Mouse (Mus musculus) kidney, postnatal 0 days (tissue): ENCODE results near the gene Rbm8a. TPM values are rescaled to one million over a fixed set of nuclear protein-coding genes. Genes with fewer than 3 reads are reported as not detected.
A peak's percentile ranks its signal among the peaks of the same experiment; 100 is the strongest.

Source experiments
- ATAC-seq: fragments of 200-750 bp; cut with Nextera tagmentation; replicated peaks from 2 replicates; pipeline ENCODE4 v1.8.0; 2017; ENCODE audit warnings: low read depth, moderate number of reproducible peaks, moderate TSS enrichment, moderate library complexity; ENCODE audit not compliant: low FRiP score
- DNase-seq: peaks from one replicate; pipeline ENCODE4 v3.0.0-alpha.2; 2016; ENCODE audit warnings: low spot score
- H3K27ac ChIP-seq: fragments of 300-500 bp; sonication (generic); 2 replicates; pipeline ENCODE4 v1.5.1; 2014; ENCODE audit warnings: mild to moderate bottlenecking
- H3K27me3 ChIP-seq: fragments of 300-500 bp; sonication (generic); 2 replicates; pipeline ENCODE4 v1.6.1; 2014; ENCODE audit warnings: low read length, mixed read lengths; ENCODE audit not compliant: insufficient read depth
- H3K36me3 ChIP-seq: fragments of 300-500 bp; sonication (generic); 2 replicates; pipeline ENCODE4 v1.6.1; 2014; ENCODE audit warnings: low read length, mixed read lengths; ENCODE audit not compliant: insufficient read depth
- H3K4me1 ChIP-seq: fragments of 300-500 bp; sonication (generic); replicated peaks from 2 replicates; pipeline ENCODE4 v1.6.1; 2014; ENCODE audit warnings: antibody characterized with exemption, low read length, mixed read lengths; ENCODE audit not compliant: insufficient read depth
- H3K4me2 ChIP-seq: fragments of 300-500 bp; sonication (generic); 2 replicates; pipeline ENCODE4 v1.6.1; 2014; ENCODE audit warnings: mild to moderate bottlenecking, low read length, moderate library complexity, mixed read lengths
- H3K4me3 ChIP-seq: fragments of 300-500 bp; sonication (generic); replicated peaks from 2 replicates; pipeline ENCODE4 v1.5.1; 2014; ENCODE audit warnings: low read depth, low read length
- H3K9ac ChIP-seq: fragments of 300-500 bp; sonication (generic); 2 replicates; pipeline ENCODE4 v1.6.1; 2014; ENCODE audit warnings: low read depth, low read length
- H3K9me3 ChIP-seq: fragments of 300-500 bp; sonication (generic); replicated peaks from 2 replicates; pipeline ENCODE4 v1.6.1; 2016; ENCODE audit warnings: low read length, inconsistent platforms, mixed read lengths
- CTCF ChIP-seq: IDR thresholded peaks from 2 replicates; pipeline ENCODE4 v1.5.1; 2016; ENCODE audit warnings: antibody characterized with exemption, low read depth, mild to moderate bottlenecking, moderate library complexity
- WGBS: fragments of 180-500 bp; shearing (Covaris S2); extraction: QIAGEN DNeasy Blood & Tissue Kit; methylation state at CpG from one replicate; pipeline ENCODE4 v1.1.7; 2014; 5-methylcytosine and 5-hydroxymethylcytosine counted together
- polyA plus RNA-seq: library from polyadenylated mRNA; unstranded; fragments of >200 nt; fragmentation: Nextera tagmentation; extraction: Ambion mirVana; gene quantifications from 2 replicates; pipeline ENCODE4 v1.2.1, GENCODE M21; 2015

Gene Rbm8a
- polyA plus RNA-seq, 1 experiment from 2014 or later: 100 TPM

DNA sequence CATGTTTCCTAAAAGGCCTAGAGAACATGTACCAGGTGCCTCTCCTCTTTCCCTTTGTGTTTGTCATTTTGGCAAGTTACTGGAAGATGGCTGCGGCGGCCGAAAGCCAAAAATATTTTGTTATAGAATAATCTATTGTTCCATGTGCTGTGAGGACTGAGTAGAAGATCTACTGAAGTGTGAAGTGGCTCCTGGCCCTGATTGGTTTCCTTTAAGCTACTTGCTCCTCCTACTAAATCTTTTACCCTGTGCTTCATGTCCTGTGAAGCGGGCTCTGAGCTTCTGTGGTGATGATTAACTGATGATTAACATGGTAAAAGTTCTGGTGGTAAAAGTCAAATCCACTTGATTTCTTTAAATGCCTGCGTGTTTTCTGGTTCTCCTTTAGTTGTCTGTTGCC is 37.2 kb downstream of the Rbm8a start:
- 0 out of 2 replicates have a peak, but pooled peaks cover 3% of the 10 kb centered on the region for H3K4me1 ChIP-seq
- no peak overlapping the region for H3K9ac ChIP-seq
- ATAC-seq: no peak
- no peaks in the 10 kb centered on the region for H3K27me3 ChIP-seq
- H3K4me3 ChIP-seq: no peak overlapping the region
- 82% methylated on average over 5 of the region's 5 CpGs for WGBS
- TF ChIP-seq CTCF: no peak
- no peaks in the 10 kb centered on the region for H3K9me3 ChIP-seq
- no peaks in the 10 kb centered on the region for H3K36me3 ChIP-seq
- no peak overlapping the region for H3K27ac ChIP-seq
- no peak overlapping the region for H3K4me2 ChIP-seq
- no peak for DNase-seq

DNA sequence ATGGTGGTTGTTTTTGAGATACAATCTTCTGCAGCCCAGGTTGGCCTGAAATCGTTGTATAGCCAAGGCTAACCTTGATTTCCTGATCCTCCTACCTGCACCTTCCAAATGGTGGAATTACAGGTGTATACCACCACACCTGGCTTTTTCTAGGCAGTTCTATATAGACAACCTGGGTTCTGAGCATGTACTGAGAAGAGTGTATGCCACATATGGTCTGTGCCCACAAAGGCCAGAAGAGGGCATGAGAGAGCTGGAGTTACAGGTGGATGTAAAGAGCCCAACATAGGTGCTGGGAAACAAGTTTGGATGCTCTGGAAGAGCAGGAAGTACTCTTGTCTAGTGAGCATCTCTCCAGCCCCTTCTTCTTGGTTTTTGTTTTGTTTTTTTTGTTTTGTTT is 37.6 kb downstream of the Rbm8a start:
- Histone ChIP-seq H3K9ac (no peak overlapping the region), H3K4me2 (no peak overlapping the region), H3K4me3 (no peak overlapping the region), H3K9me3 (no peaks in the 10 kb centered on the region), H3K27ac (no peak overlapping the region), H3K4me1 (0 out of 2 replicates have a peak, but pooled peaks cover 3% of the 10 kb centered on the region), H3K36me3 (no peaks in the 10 kb centered on the region), H3K27me3 (no peaks in the 10 kb centered on the region)
- TF ChIP-seq CTCF: peak; percentile 67
- 52% methylated on average over 1 of the region's 1 CpGs for WGBS
- ATAC-seq: no peak
- peak; percentile 45 for DNase-seq

DNA sequence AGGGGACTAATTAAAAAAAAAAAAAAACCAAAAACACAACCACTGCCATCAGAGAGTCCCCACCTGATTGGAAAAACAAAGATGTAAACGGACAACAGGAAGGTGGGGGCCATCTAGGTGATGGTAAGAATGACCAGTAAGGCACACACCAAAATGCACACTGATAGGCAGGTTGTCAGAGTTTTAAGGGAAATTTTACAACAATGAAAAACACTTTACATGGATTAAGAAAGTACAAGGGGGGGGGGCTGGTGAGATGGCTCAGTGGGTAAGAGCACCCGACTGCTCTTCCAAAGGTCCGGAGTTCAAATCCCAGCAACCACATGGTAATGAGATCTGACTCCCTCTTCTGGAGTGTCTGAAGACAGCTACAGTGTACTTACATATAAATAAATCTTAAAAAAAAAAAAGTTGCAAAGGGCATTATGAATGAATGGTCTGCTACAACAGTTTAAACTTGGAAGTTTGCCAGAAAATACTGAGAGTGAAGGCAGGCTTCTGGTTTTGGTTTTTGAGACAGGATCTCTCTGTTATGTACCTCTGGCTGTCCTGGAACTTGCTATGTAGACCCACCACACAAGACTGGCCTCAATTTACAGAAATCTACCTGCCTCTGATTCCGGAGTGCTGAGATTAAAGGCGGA is 38.8 kb downstream of the Rbm8a start:
- no peaks in the 10 kb centered on the region for H3K36me3 ChIP-seq
- no peak overlapping the region for H3K4me3 ChIP-seq
- no peak for DNase-seq
- H3K27me3 ChIP-seq: no peaks in the 10 kb centered on the region
- no peak overlapping the region for H3K4me2 ChIP-seq
- no peak for TF ChIP-seq CTCF
- no peak for ATAC-seq
- 0 out of 2 replicates have a peak, but pooled peaks cover 3% of the 10 kb centered on the region for H3K4me1 ChIP-seq
- no peaks in the 10 kb centered on the region for H3K9me3 ChIP-seq
- no peak overlapping the region for H3K27ac ChIP-seq
- H3K9ac ChIP-seq: no peak overlapping the region
- WGBS: 90% methylated on average over 5 of the region's 5 CpGs

DNA sequence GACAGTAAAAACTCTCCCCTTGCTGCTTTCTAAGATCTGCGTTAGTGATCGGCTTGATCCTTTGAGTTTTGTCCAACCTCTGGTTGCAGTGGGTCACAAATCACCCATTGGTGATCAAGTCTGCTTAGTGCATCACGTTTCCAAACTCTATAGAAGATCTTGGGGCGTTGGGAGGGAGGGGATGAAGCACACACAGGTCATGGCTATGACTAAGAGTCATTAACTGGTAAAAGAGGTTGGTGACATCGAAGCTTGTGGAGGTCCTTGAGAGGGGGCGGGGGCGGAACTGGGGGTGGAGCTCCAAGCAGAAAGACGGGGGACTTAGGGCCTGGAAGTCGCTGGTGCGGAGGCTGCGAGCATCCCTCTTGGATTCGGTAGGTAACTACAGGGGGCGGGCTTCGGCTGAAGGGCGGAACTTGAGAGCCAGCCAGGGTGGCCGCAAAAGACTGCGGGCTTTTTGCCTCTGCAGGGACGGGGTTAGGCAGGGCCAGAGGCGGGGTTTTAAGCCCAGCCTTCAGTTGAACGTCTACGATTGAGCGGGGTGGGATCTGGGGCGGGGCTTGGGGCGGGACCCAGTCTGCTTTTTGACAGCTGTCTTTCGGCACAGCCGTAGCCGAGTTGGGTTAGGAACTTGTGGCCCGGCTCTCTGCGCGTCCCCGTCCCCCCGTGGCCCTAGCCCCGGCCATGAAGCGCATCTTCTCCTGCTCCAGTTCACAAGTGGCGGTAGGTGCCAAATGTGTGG is 40.2 kb downstream of the Rbm8a start, which contains the start of gene Ankrd35:
TSS of gene Ankrd35 (plus strand) at position 405 of the 742 bp plus-strand sequence.
- Histone ChIP-seq H3K27me3 (no peaks in the 10 kb centered on the region), H3K9ac (no peak within 1 kb of the TSS), H3K9me3 (no peaks in the 10 kb centered on the region), H3K36me3 (no peaks in the 10 kb centered on the region), H3K4me3 (peak within 1 kb of the TSS; percentile 36), H3K4me2 (peak within 1 kb of the TSS; percentile 80), H3K27ac (no peak within 1 kb of the TSS), H3K4me1 (no peaks in the 10 kb centered on the region)
- ATAC-seq (peak; percentile 93), DNase-seq (peak; percentile 96)
- TF ChIP-seq CTCF: peak; percentile 52
- 5% methylated on average over 35 of the region's 35 CpGs for WGBS

DNA sequence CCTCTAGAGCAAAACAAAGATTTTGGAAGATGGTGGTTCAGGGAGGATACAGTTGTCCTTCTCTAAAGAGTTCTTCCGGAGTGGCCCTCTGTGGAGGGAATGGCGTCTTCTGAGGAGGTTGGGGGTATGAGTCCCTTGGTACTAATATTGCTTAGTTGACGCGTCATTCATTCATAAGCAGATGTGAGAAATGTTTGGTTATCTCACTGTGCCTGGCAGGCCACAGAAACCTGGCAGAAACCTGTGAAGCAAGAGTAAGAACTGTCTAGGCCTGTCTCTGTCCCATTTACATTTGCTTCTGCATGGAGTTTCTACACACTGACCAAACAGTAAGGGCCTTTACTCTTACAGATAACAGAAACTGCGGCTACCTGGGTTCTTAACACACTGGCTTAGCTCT is 41.8 kb downstream of the Rbm8a start:
- no peak for TF ChIP-seq CTCF
- WGBS: 92% methylated on average over 5 of the region's 5 CpGs
- Histone ChIP-seq H3K27ac (no peak overlapping the region), H3K27me3 (no peaks in the 10 kb centered on the region), H3K4me3 (no peak overlapping the region), H3K9ac (no peak overlapping the region), H3K4me2 (no peak overlapping the region), H3K9me3 (no peaks in the 10 kb centered on the region), H3K4me1 (no peaks in the 10 kb centered on the region), H3K36me3 (no peaks in the 10 kb centered on the region)
- ATAC-seq: no peak
- no peak for DNase-seq

DNA sequence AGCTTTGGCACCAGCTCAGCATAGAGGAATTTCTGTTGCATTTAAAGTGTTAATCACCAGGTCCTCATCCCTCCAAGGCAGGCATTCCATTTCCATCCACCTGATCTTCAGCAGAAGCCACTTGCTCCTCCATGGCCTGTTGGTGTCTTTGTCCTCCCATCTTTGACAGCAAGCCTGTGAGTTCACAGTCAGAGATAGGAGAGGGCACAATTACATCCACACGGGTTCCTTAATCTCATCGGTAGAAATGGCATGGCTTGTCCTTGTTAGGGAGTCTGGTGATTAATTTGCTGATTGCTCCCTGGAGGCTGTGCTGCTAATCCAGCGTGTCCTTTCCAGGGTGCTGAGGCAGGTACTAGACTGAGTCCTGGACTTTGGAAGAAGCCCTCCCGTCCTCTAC is 43.8 kb downstream of the Rbm8a start:
- ATAC-seq: no peak
- DNase-seq: no peak
- no peak for TF ChIP-seq CTCF
- no peaks in the 10 kb centered on the region for H3K4me1 ChIP-seq
- H3K27me3 ChIP-seq: no peaks in the 10 kb centered on the region
- 62% methylated on average over 4 of the region's 4 CpGs for WGBS
- H3K9ac ChIP-seq: no peak overlapping the region
- no peaks in the 10 kb centered on the region for H3K9me3 ChIP-seq
- no peak overlapping the region for H3K27ac ChIP-seq
- H3K36me3 ChIP-seq: no peaks in the 10 kb centered on the region
- H3K4me3 ChIP-seq: no peak overlapping the region
- H3K4me2 ChIP-seq: no peak overlapping the region
